Mouse (Mus musculus): Measurements from ENCODE around the gene Susd1. TPM values are rescaled to one million over a fixed set of nuclear protein-coding genes. Genes with fewer than 3 reads are reported as not detected.

The Susd1 gene
- polyA plus RNA-seq, 1 experiment from 2014 or later: 9.6 TPM

- 7% methylated on average over 5 of the region's 5 CpGs for WGBS (ENCODE audit: insufficient replicate concordance)
- no peaks in the 10 kb centered on the region for H3K9me3 ChIP-seq (replicated peaks)
- no peaks in the 10 kb centered on the region for H3K27me3 ChIP-seq
- no peak overlapping the region for H3K9ac ChIP-seq
- H3K36me3 ChIP-seq (replicated peaks): no peaks in the 10 kb centered on the region
- no peak overlapping the region for H3K27ac ChIP-seq (replicated peaks)
- H3K4me1 ChIP-seq (replicated peaks): peaks cover 48% of the 10 kb centered on the region
- no peak overlapping the region for H3K4me3 ChIP-seq (replicated peaks)
- no peak overlapping the region for H3K4me2 ChIP-seq
- no peak for ATAC-seq (ENCODE audit: insufficient read depth)
These were observed 157.6 kb downstream of the Susd1 start for GRCm38 (mm10) chr4:59280876-59281275.

GRCm38 (mm10) chr4:59279111-59279510 is 159.3 kb downstream of the Susd1 start:
- no peak overlapping the region for H3K27ac ChIP-seq (replicated peaks)
- 81% methylated on average over 5 of the region's 5 CpGs for WGBS (ENCODE audit: insufficient replicate concordance)
- no peaks in the 10 kb centered on the region for H3K9me3 ChIP-seq (replicated peaks)
- no peak overlapping the region for H3K4me2 ChIP-seq
- no peaks in the 10 kb centered on the region for H3K36me3 ChIP-seq (replicated peaks)
- no peak for ATAC-seq (ENCODE audit: insufficient read depth)
- peaks cover 63% of the 10 kb centered on the region for H3K4me1 ChIP-seq (replicated peaks)
- no peaks in the 10 kb centered on the region for H3K27me3 ChIP-seq
- H3K4me3 ChIP-seq (replicated peaks): no peak overlapping the region
- no peak overlapping the region for H3K9ac ChIP-seq

GRCm38 (mm10) chr4:59278410-59278809 is 160.0 kb downstream of the Susd1 start:
- H3K27ac ChIP-seq (replicated peaks): no peak overlapping the region
- peaks cover 64% of the 10 kb centered on the region for H3K4me1 ChIP-seq (replicated peaks)
- H3K9ac ChIP-seq: no peak overlapping the region
- no peaks in the 10 kb centered on the region for H3K9me3 ChIP-seq (replicated peaks)
- H3K27me3 ChIP-seq: no peaks in the 10 kb centered on the region
- no peak overlapping the region for H3K4me3 ChIP-seq (replicated peaks)
- WGBS (ENCODE audit: insufficient replicate concordance): 21% methylated on average over 7 of the region's 7 CpGs
- no peaks in the 10 kb centered on the region for H3K36me3 ChIP-seq (replicated peaks)
- peak; percentile 71; the same call in 1 of the 2 replicates for ATAC-seq (ENCODE audit: insufficient read depth)
- H3K4me2 ChIP-seq: peak overlapping the region; percentile 33; the same call in 1 of the 2 replicates

GRCm38 (mm10) chr4:59277958-59278357 is 160.5 kb downstream of the Susd1 start:
- Histone ChIP-seq H3K9ac (no peak overlapping the region), H3K36me3 (replicated peaks) (no peaks in the 10 kb centered on the region), H3K9me3 (replicated peaks) (no peaks in the 10 kb centered on the region), H3K4me3 (replicated peaks) (no peak overlapping the region), H3K27ac (replicated peaks) (no peak overlapping the region), H3K27me3 (no peaks in the 10 kb centered on the region), H3K4me1 (replicated peaks) (peaks cover 65% of the 10 kb centered on the region), H3K4me2 (0 out of 2 replicates have a peak overlapping the region, but pooled peaks have one; percentile 33)
- ATAC-seq (ENCODE audit: insufficient read depth): no peak
- 42% methylated on average over 9 of the region's 9 CpGs for whole genome bisulfite sequencing (ENCODE audit: insufficient replicate concordance)

GRCm38 (mm10) chr4:59275956-59276355 is 162.5 kb downstream of the Susd1 start:
- Histone ChIP-seq H3K4me3 (replicated peaks) (no peak overlapping the region), H3K9me3 (replicated peaks) (no peaks in the 10 kb centered on the region), H3K9ac (no peak overlapping the region), H3K27me3 (no peaks in the 10 kb centered on the region), H3K4me1 (replicated peaks) (peaks cover 45% of the 10 kb centered on the region), H3K4me2 (no peak overlapping the region; the same call in 1 of the 2 replicates), H3K27ac (replicated peaks) (peak overlapping the region; percentile 67), H3K36me3 (replicated peaks) (no peaks in the 10 kb centered on the region)
- WGBS (ENCODE audit: insufficient replicate concordance): 17% methylated on average over 2 of the region's 2 CpGs
- ATAC-seq (ENCODE audit: insufficient read depth): no peak

- Histone ChIP-seq H3K27ac (replicated peaks) (peak overlapping the region; percentile 67), H3K4me3 (replicated peaks) (no peak overlapping the region), H3K9me3 (replicated peaks) (no peaks in the 10 kb centered on the region), H3K36me3 (replicated peaks) (no peaks in the 10 kb centered on the region), H3K4me2 (peak overlapping the region; percentile 7), H3K27me3 (no peaks in the 10 kb centered on the region), H3K4me1 (replicated peaks) (peaks cover 42% of the 10 kb centered on the region), H3K9ac (no peak overlapping the region)
- peak; percentile 86 for ATAC-seq (ENCODE audit: insufficient read depth)
- 12% methylated on average over 3 of the region's 3 CpGs for WGBS (ENCODE audit: insufficient replicate concordance)
These were observed 162.9 kb downstream of the Susd1 start for GRCm38 (mm10) chr4:59275494-59275893.

- 46% methylated on average over 4 of the region's 4 CpGs for WGBS (ENCODE audit: insufficient replicate concordance)
- ATAC-seq (ENCODE audit: insufficient read depth): no peak
- no peaks in the 10 kb centered on the region for H3K36me3 ChIP-seq (replicated peaks)
- no peak overlapping the region for H3K27ac ChIP-seq (replicated peaks)
- H3K4me3 ChIP-seq (replicated peaks): no peak overlapping the region
- no peaks in the 10 kb centered on the region for H3K27me3 ChIP-seq
- no peak overlapping the region for H3K4me2 ChIP-seq
- H3K4me1 ChIP-seq (replicated peaks): peaks cover 38% of the 10 kb centered on the region
- H3K9ac ChIP-seq: no peak overlapping the region
- H3K9me3 ChIP-seq (replicated peaks): no peaks in the 10 kb centered on the region
These were observed 164.3 kb downstream of the Susd1 start for GRCm38 (mm10) chr4:59274136-59274535.

GRCm38 (mm10) chr4:59273342-59273741 is 165.1 kb downstream of the Susd1 start:
- H3K4me3 ChIP-seq (replicated peaks): no peak overlapping the region
- no peaks in the 10 kb centered on the region for H3K9me3 ChIP-seq (replicated peaks)
- H3K4me1 ChIP-seq (replicated peaks): peaks cover 33% of the 10 kb centered on the region
- no peak overlapping the region for H3K4me2 ChIP-seq
- ATAC-seq (ENCODE audit: insufficient read depth): no peak
- H3K27ac ChIP-seq (replicated peaks): no peak overlapping the region
- H3K9ac ChIP-seq: no peak overlapping the region
- no peaks in the 10 kb centered on the region for H3K27me3 ChIP-seq
- 0 out of 2 replicates have a peak, but pooled peaks cover 7% of the 10 kb centered on the region for H3K36me3 ChIP-seq (replicated peaks)
- 22% methylated on average over 1 of the region's 1 CpGs for WGBS (ENCODE audit: insufficient replicate concordance)

- 0 out of 2 replicates have a peak overlapping the region, but pooled peaks have one; percentile 9 for H3K27ac ChIP-seq (replicated peaks)
- 31% methylated on average over 5 of the region's 5 CpGs for WGBS (ENCODE audit: insufficient replicate concordance)
- H3K4me1 ChIP-seq (replicated peaks): peaks cover 30% of the 10 kb centered on the region
- H3K27me3 ChIP-seq: no peaks in the 10 kb centered on the region
- H3K4me3 ChIP-seq (replicated peaks): no peak overlapping the region
- no peaks in the 10 kb centered on the region for H3K9me3 ChIP-seq (replicated peaks)
- no peak overlapping the region for H3K4me2 ChIP-seq
- no peak for ATAC-seq (ENCODE audit: insufficient read depth)
- 0 out of 2 replicates have a peak, but pooled peaks cover 7% of the 10 kb centered on the region for H3K36me3 ChIP-seq (replicated peaks)
- H3K9ac ChIP-seq: no peak overlapping the region
These were observed 172.8 kb downstream of the Susd1 start for GRCm38 (mm10) chr4:59265631-59266030.

GRCm38 (mm10) chr4:59265182-59265581 is 173.3 kb downstream of the Susd1 start:
- H3K4me1 ChIP-seq (replicated peaks): peaks cover 35% of the 10 kb centered on the region
- 28% methylated on average over 5 of the region's 5 CpGs for WGBS (ENCODE audit: insufficient replicate concordance)
- 0 out of 2 replicates have a peak, but pooled peaks cover 7% of the 10 kb centered on the region for H3K36me3 ChIP-seq (replicated peaks)
- H3K4me2 ChIP-seq: no peak overlapping the region
- ATAC-seq (ENCODE audit: insufficient read depth): no peak
- no peak overlapping the region for H3K4me3 ChIP-seq (replicated peaks)
- H3K27me3 ChIP-seq: no peaks in the 10 kb centered on the region
- H3K9me3 ChIP-seq (replicated peaks): no peaks in the 10 kb centered on the region
- 0 out of 2 replicates have a peak overlapping the region, but pooled peaks have one; percentile 9 for H3K27ac ChIP-seq (replicated peaks)
- no peak overlapping the region for H3K9ac ChIP-seq
